Mouse (Mus musculus) spleen, adult 2 months (tissue): ENCODE results near the gene Cebpa. TPM values are rescaled to one million over a fixed set of nuclear protein-coding genes. Genes with fewer than 3 reads are reported as not detected.

Experiments
- DNase-seq, 2 experiments: peaks; one replicate each; pipeline versions ENCODE4 v3.0.0 to v3.0.0-alpha.2; 2012 to 2021; ENCODE audit warnings: low spot score in 2 of 2, low read depth in 1 of 2
- H3K27ac ChIP-seq: fragments of 200-500 bp; 2 replicates; pipeline ENCODE4 v1.5.1; 2012; ENCODE audit warnings: low read length, inconsistent platforms; ENCODE audit not compliant: insufficient read depth
- H3K27me3 ChIP-seq: fragments of 200-500 bp; 2 replicates; pipeline ENCODE4 v1.6.1; 2012; ENCODE audit warnings: mild to moderate bottlenecking, moderate library complexity, low read length, inconsistent platforms; ENCODE audit not compliant: control insufficient read depth, insufficient read depth
- H3K36me3 ChIP-seq: fragments of 200-500 bp; 2 replicates; pipeline ENCODE4 v1.6.1; 2012; ENCODE audit warnings: mild to moderate bottlenecking, low read length, inconsistent platforms; ENCODE audit not compliant: control insufficient read depth, insufficient read depth
- H3K4me1 ChIP-seq: fragments of 200-500 bp; 2 replicates; pipeline ENCODE4 v1.6.1; 2011; ENCODE audit warnings: inconsistent platforms; ENCODE audit not compliant: control insufficient read depth, insufficient read depth, insufficient read length
- H3K4me3 ChIP-seq: fragments of 200-500 bp; 2 replicates; pipeline ENCODE4 v1.5.1; 2011; ENCODE audit warnings: mild to moderate bottlenecking, inconsistent platforms; ENCODE audit not compliant: insufficient read depth, insufficient read length; ENCODE audit errors: extremely low read depth
- CTCF ChIP-seq: fragments of 200-500 bp; IDR thresholded peaks from 2 replicates; pipeline ENCODE4 v1.5.1; 2011; ENCODE audit warnings: mild to moderate bottlenecking, inconsistent platforms; ENCODE audit not compliant: insufficient read depth, insufficient read length, insufficient replicate concordance; ENCODE audit errors: extremely low read depth
- POLR2A ChIP-seq: fragments of 200-500 bp; IDR thresholded peaks from 2 replicates; pipeline ENCODE4 v1.6.1; 2011; ENCODE audit warnings: low read depth, low read length, inconsistent platforms
- WGBS: fragments of 180-500 bp; shearing (Covaris S2); methylation state at CpG from one replicate; pipeline ENCODE4 v1.1.7; 2018; 5-methylcytosine and 5-hydroxymethylcytosine counted together
- polyA plus RNA-seq: library from polyadenylated mRNA; depleted of rRNA; stranded (reverse); fragments of >200 nt; gene quantifications from 2 replicates; pipeline ENCODE4 v1.2.3, GENCODE M21; 2012

Gene Cebpa
- polyA plus RNA-seq, 1 experiment: 20.6 TPM

DNA sequence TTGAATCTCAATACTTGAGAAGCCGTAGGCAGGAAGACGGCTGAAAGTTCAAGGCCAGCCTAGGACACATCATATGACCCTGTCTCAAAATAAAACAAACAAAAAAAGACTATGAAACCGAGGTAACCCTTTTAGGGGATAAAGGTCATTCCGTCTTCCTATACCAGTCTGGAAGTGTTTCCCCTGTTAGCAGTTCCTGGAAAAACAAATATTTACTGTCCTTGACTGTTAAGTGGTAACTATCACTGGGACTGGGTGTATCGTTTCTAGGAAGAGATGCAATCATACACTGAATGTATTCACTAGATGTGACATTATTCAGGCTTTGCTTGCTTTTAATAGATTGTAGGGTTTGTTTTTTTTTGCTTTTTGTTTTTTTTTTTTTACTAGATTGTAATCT, 28.5 kb upstream of the Cebpa start:
- Histone ChIP-seq H3K27ac (no peak overlapping the region), H3K27me3 (no peaks in the 10 kb centered on the region; the same call in 1 of the 2 replicates), H3K4me1 (peaks cover 2% of the 10 kb centered on the region; the same call in 1 of the 2 replicates), H3K36me3 (no peaks in the 10 kb centered on the region), H3K4me3 (no peak overlapping the region)
- 87% methylated on average over 5 of the region's 5 CpGs for WGBS
- TF ChIP-seq POLR2A (no peak), CTCF (no peak)
- DNase-seq: no peak

DNA sequence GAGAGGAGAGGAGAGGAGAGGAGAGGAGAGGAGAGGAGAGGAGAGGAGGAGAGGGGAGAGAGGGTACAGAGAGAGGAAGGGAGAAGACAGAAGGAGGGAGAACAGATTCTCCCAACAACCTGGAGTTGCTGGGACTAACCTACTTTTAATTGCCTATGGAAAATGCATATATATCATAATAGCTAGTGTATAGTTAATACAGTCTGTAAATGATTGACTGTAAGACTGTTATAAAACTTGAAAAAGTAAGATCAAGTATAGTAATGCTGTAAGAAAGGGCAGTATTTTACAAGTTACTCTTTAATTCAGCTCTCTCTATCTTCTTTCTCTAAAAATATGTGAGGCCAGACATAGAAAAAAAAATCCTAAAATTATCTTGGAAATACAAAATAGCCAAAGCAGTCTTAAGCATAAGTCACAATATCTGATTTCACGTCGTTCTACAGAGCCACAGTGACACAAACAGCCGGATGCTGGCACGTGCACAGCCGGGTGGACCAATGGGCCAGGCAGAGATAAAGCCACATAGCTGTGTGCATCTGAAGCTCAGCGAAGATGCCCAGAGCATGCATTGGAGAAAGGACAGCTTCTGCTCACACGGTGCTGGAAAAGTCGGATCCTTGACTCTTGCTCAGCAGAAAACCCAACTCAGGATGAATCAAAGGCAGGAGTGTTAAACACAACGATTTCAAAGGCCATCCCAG, 24.0 kb upstream of the Cebpa start:
- Histone ChIP-seq H3K4me3 (no peak overlapping the region), H3K36me3 (no peaks in the 10 kb centered on the region), H3K27me3 (no peaks in the 10 kb centered on the region; the same call in 1 of the 2 replicates), H3K4me1 (peaks cover 2% of the 10 kb centered on the region; the same call in 1 of the 2 replicates), H3K27ac (no peak overlapping the region)
- no peak for TF ChIP-seq CTCF
- TF ChIP-seq POLR2A: no peak
- WGBS: 87% methylated on average over 9 of the region's 9 CpGs
- DNase-seq: no peak

DNA sequence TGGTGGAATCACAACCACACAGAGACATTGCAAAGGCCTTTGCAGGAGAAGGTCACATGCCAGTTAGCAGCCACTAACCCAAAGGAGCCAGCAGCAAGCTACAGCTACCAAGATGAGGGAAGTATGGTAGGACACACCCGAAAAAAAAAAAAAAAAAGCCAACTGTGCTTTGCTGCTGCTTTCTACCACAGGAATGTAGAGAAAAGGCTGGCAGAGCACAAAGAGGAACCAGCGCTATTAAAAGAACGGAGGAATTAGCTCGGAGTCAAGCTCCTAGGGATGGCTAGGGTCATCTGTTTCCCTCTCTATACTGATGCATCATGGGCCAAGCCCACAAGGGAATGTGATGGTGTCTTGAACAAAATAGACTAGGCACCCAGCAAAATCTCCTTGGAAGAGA, 20.3 kb upstream of the Cebpa start:
- no peak overlapping the region for H3K4me3 ChIP-seq
- no peak for TF ChIP-seq POLR2A
- TF ChIP-seq CTCF: no peak
- peaks cover 2% of the 10 kb centered on the region; the same call in 1 of the 2 replicates for H3K4me1 ChIP-seq
- no peaks in the 10 kb centered on the region for H3K36me3 ChIP-seq
- WGBS: 18% methylated on average over 4 of the region's 4 CpGs
- no peak overlapping the region for H3K27ac ChIP-seq
- DNase-seq: no peak
- no peaks in the 10 kb centered on the region for H3K27me3 ChIP-seq

DNA sequence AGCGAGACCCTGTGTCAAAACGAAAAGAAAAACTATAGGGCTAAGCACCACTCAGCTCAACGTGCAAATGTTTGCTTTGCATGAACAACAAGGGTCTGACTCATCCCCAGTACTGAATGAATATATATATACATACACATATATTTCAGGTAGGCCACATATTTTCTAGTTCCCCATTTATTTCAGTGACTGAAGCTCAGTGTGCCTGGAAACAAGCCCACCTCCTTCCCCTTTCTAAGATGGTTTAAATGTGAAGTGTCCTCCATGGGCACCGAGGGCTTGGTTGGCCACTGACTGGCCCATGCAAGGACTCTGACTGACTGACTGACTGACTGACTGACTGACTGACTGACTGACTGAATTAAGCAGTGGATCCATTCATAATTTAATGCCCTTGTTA, 19.6 kb upstream of the Cebpa start:
- no peak for DNase-seq
- H3K27me3 ChIP-seq: no peaks in the 10 kb centered on the region
- H3K4me1 ChIP-seq: peaks cover 2% of the 10 kb centered on the region; the same call in 1 of the 2 replicates
- no peak overlapping the region for H3K4me3 ChIP-seq
- no peaks in the 10 kb centered on the region for H3K36me3 ChIP-seq
- H3K27ac ChIP-seq: no peak overlapping the region
- WGBS: 45% methylated on average over 4 of the region's 4 CpGs
- TF ChIP-seq POLR2A: no peak
- no peak for TF ChIP-seq CTCF

DNA sequence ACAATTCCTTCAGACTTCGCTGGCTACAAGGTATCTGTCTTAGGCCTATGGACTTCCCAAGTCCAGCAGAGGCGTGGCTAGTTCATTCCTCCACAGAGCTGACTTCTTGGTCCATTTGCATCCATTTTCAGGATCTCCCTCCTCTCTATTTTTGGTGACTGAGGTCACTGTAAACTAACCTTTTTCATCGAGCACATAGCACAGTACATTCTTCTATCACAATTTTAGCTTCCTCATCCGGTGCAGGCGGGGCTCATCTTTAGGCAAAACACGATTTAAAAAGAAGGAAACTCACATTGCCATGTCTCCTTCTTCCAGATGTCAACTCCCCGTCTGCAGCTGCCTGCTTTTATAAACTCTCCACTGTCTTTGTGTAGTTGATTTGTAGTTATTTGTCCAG, 12.5 kb upstream of the Cebpa start:
- 40% methylated on average over 7 of the region's 7 CpGs for WGBS
- Histone ChIP-seq H3K27ac (no peak overlapping the region), H3K4me1 (no peaks in the 10 kb centered on the region), H3K36me3 (no peaks in the 10 kb centered on the region), H3K27me3 (no peaks in the 10 kb centered on the region), H3K4me3 (no peak overlapping the region)
- DNase-seq: no peak
- TF ChIP-seq CTCF: no peak
- TF ChIP-seq POLR2A: no peak

DNA sequence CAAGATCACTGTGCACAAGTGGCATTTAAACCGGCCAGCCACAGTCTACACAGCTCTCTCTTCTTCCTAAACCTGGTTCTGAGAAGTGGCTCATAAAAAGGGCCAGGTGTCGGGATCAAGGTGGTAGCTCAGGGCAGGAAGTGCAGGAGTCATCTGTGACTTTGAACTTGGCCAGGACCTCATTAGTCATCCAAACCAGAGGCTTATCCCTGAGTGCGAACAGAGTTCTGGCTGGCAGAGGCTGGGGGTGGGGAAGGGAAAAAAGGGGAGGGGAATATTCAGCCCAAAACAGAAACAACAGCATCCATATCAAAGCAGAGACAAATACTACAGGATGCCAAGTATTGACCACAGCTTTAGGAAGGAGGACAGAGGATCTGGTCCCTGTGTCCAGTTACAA, 11.5 kb upstream of the Cebpa start:
- WGBS: 62% methylated on average over 3 of the region's 3 CpGs
- Histone ChIP-seq H3K27ac (no peak overlapping the region), H3K36me3 (no peaks in the 10 kb centered on the region), H3K4me3 (no peak overlapping the region), H3K4me1 (no peaks in the 10 kb centered on the region), H3K27me3 (no peaks in the 10 kb centered on the region)
- no peak for DNase-seq
- TF ChIP-seq CTCF: no peak
- TF ChIP-seq POLR2A: no peak

DNA sequence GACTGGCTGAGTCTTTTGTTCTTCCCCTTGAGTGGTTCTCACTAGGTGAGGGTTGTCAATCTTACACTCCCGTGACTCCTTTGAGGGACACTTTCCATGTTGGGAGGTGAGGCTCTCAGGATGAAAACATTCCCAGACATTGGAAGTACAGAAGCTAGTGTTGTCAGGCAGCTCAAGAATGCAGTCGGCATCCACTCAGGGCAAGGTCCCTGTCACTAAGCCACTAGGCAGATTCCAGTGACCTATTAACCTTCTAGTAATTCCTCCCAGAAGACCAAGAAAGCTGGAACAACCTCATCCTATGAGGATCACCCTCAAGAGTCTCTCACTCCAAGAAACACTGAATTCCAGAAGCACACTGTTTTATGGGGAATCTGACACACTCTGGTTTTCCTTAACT, 11.0 kb upstream of the Cebpa start:
- no peaks in the 10 kb centered on the region for H3K27me3 ChIP-seq
- TF ChIP-seq POLR2A (no peak), CTCF (no peak)
- WGBS: 84% methylated on average over 2 of the region's 2 CpGs
- H3K36me3 ChIP-seq: no peaks in the 10 kb centered on the region
- no peaks in the 10 kb centered on the region for H3K4me1 ChIP-seq
- no peak overlapping the region for H3K4me3 ChIP-seq
- H3K27ac ChIP-seq: no peak overlapping the region
- DNase-seq: no peak
